Mouse (Mus musculus): ENCODE results near the gene Mrps6. TPM values are rescaled to one million over a fixed set of nuclear protein-coding genes. Genes with fewer than 3 reads are reported as not detected.

Mrps6 gene
- polyA plus RNA-seq, 1 experiment: 13.9 TPM

- H3K4me3 ChIP-seq (replicated peaks): no peak overlapping the region
- H3K36me3 ChIP-seq (replicated peaks; ENCODE audit: low read length): peaks cover 24% of the 10 kb centered on the region
- peaks cover 7% of the 10 kb centered on the region; the same call in 1 of the 2 replicates for H3K4me1 ChIP-seq
- H3K27me3 ChIP-seq (replicated peaks): peaks cover 15% of the 10 kb centered on the region
- no peak for TF ChIP-seq FLI1 (IDR thresholded peaks at IDR 0.05; ENCODE audit: low read length)
- no peak for TF ChIP-seq GATA1 (IDR thresholded peaks at IDR 0.05; ENCODE audit: borderline replicate concordance, low read length)
- no peaks in the 10 kb centered on the region for H3K9me3 ChIP-seq
Observed at GRCm38 (mm10) chr16:92115611-92116421, 57.7 kb downstream of the Mrps6 start.

- H3K27me3 ChIP-seq (replicated peaks): peaks cover 15% of the 10 kb centered on the region
- H3K9me3 ChIP-seq: no peaks in the 10 kb centered on the region
- no peak overlapping the region for H3K4me3 ChIP-seq (replicated peaks)
- peaks cover 12% of the 10 kb centered on the region for H3K36me3 ChIP-seq (replicated peaks; ENCODE audit: low read length)
- TF ChIP-seq FLI1 (IDR thresholded peaks at IDR 0.05; ENCODE audit: low read length): no peak
- no peak for TF ChIP-seq GATA1 (IDR thresholded peaks at IDR 0.05; ENCODE audit: borderline replicate concordance, low read length)
- H3K4me1 ChIP-seq: peaks cover 7% of the 10 kb centered on the region; the same call in 1 of the 2 replicates
Observed at GRCm38 (mm10) chr16:92117337-92118209, 59.5 kb downstream of the Mrps6 start.

GRCm38 (mm10) chr16:92119013-92119515, 61.0 kb downstream of the Mrps6 start:
- TF ChIP-seq FLI1 (IDR thresholded peaks at IDR 0.05; ENCODE audit: low read length) (no peak), GATA1 (IDR thresholded peaks at IDR 0.05; ENCODE audit: borderline replicate concordance, low read length) (no peak)
- peaks cover 7% of the 10 kb centered on the region; the same call in 1 of the 2 replicates for H3K4me1 ChIP-seq
- H3K4me3 ChIP-seq (replicated peaks): no peak overlapping the region
- no peaks in the 10 kb centered on the region for H3K36me3 ChIP-seq (replicated peaks; ENCODE audit: low read length)
- H3K9me3 ChIP-seq: peaks cover 9% of the 10 kb centered on the region
- H3K27me3 ChIP-seq (replicated peaks): peaks cover 15% of the 10 kb centered on the region

- H3K9me3 ChIP-seq: peaks cover 27% of the 10 kb centered on the region
- no peaks in the 10 kb centered on the region for H3K36me3 ChIP-seq (replicated peaks; ENCODE audit: low read length)
- TF ChIP-seq FLI1 (IDR thresholded peaks at IDR 0.05; ENCODE audit: low read length) (no peak), GATA1 (IDR thresholded peaks at IDR 0.05; ENCODE audit: borderline replicate concordance, low read length) (no peak)
- H3K4me1 ChIP-seq: peaks cover 7% of the 10 kb centered on the region; the same call in 1 of the 2 replicates
- H3K27me3 ChIP-seq (replicated peaks): peaks cover 15% of the 10 kb centered on the region
- H3K4me3 ChIP-seq (replicated peaks): no peak overlapping the region
Observed at GRCm38 (mm10) chr16:92120899-92121531, 62.9 kb downstream of the Mrps6 start.

- peaks cover 14% of the 10 kb centered on the region for H3K27me3 ChIP-seq (replicated peaks)
- no peaks in the 10 kb centered on the region for H3K36me3 ChIP-seq (replicated peaks; ENCODE audit: low read length)
- H3K9me3 ChIP-seq: peaks cover 55% of the 10 kb centered on the region
- H3K4me1 ChIP-seq: no peaks in the 10 kb centered on the region
- no peak for TF ChIP-seq GATA1 (IDR thresholded peaks at IDR 0.05; ENCODE audit: borderline replicate concordance, low read length)
- TF ChIP-seq FLI1 (IDR thresholded peaks at IDR 0.05; ENCODE audit: low read length): no peak
- H3K4me3 ChIP-seq (replicated peaks): no peak overlapping the region
Observed at GRCm38 (mm10) chr16:92127226-92127625, 69.2 kb downstream of the Mrps6 start.

- Histone ChIP-seq H3K4me1 (no peaks in the 10 kb centered on the region), H3K27me3 (replicated peaks) (peaks cover 16% of the 10 kb centered on the region), H3K36me3 (replicated peaks; ENCODE audit: low read length) (no peaks in the 10 kb centered on the region), H3K4me3 (replicated peaks) (no peak overlapping the region), H3K9me3 (peaks cover 56% of the 10 kb centered on the region)
- TF ChIP-seq FLI1 (IDR thresholded peaks at IDR 0.05; ENCODE audit: low read length) (no peak), GATA1 (IDR thresholded peaks at IDR 0.05; ENCODE audit: borderline replicate concordance, low read length) (no peak)
Observed at GRCm38 (mm10) chr16:92127666-92128065, 69.6 kb downstream of the Mrps6 start.

- Histone ChIP-seq H3K27me3 (replicated peaks) (peaks cover 20% of the 10 kb centered on the region), H3K4me3 (replicated peaks) (no peak overlapping the region)
Observed at GRCm38 (mm10) chr16:92129843-92130242, 71.8 kb downstream of the Mrps6 start.

GRCm38 (mm10) chr16:92132511-92132910, 74.4 kb downstream of the Mrps6 start:
- Histone ChIP-seq H3K4me1 (no peaks in the 10 kb centered on the region), H3K36me3 (replicated peaks; ENCODE audit: low read length) (no peaks in the 10 kb centered on the region), H3K27me3 (replicated peaks) (peaks cover 19% of the 10 kb centered on the region), H3K9me3 (peaks cover 42% of the 10 kb centered on the region), H3K4me3 (replicated peaks) (no peak overlapping the region)
- no peak for TF ChIP-seq FLI1 (IDR thresholded peaks at IDR 0.05; ENCODE audit: low read length)
- no peak for TF ChIP-seq GATA1 (IDR thresholded peaks at IDR 0.05; ENCODE audit: borderline replicate concordance, low read length)

More at GRCm38 (mm10) chr16:92129843-92130242, 71.8 kb downstream of the Mrps6 start:
- TF ChIP-seq FLI1 (IDR thresholded peaks at IDR 0.05; ENCODE audit: low read length): no peak
- no peaks in the 10 kb centered on the region for H3K4me1 ChIP-seq
- no peaks in the 10 kb centered on the region for H3K36me3 ChIP-seq (replicated peaks; ENCODE audit: low read length)
- H3K9me3 ChIP-seq: peaks cover 47% of the 10 kb centered on the region

- TF ChIP-seq FLI1 (IDR thresholded peaks at IDR 0.05; ENCODE audit: low read length) (no peak), GATA1 (IDR thresholded peaks at IDR 0.05; ENCODE audit: borderline replicate concordance, low read length) (no peak)
- peaks cover 38% of the 10 kb centered on the region for H3K9me3 ChIP-seq
- H3K36me3 ChIP-seq (replicated peaks; ENCODE audit: low read length): no peaks in the 10 kb centered on the region
Observed at GRCm38 (mm10) chr16:92134148-92134764, 76.2 kb downstream of the Mrps6 start.

More at GRCm38 (mm10) chr16:92134148-92134764, 76.2 kb downstream of the Mrps6 start:
- no peak overlapping the region for H3K4me3 ChIP-seq (replicated peaks)
- peaks cover 10% of the 10 kb centered on the region for H3K27me3 ChIP-seq (replicated peaks)
- no peaks in the 10 kb centered on the region for H3K4me1 ChIP-seq
